Mouse (Mus musculus): ENCODE measurements around the gene Gpc2.

Gene Gpc2

GRCm38 (mm10) chr5:138279585-138280424 is at the start of gene Gpc2, which contains the start of the genes Gm43720 and Stag3:
Gene Gpc2, minus strand, starts transcription at chr5:138280005.
Gene Gm43720, minus strand, starts transcription at chr5:138279958.
Gene Stag3, plus strand, starts transcription at chr5:138280240.
- peak; percentile 51 to 69 for DNase-seq (ENCODE audit: low spot score in 2 of 2)

GRCm38 (mm10) chr5:138312795-138313194 is 33.0 kb upstream of the Gpc2 start:
- DNase-seq (ENCODE audit: low spot score in 2 of 2), result no peak

- no peak for DNase-seq (ENCODE audit: low spot score in 2 of 2)
Observed at GRCm38 (mm10) chr5:138299613-138300012, 19.8 kb upstream of the Gpc2 start.

GRCm38 (mm10) chr5:138294158-138294557 is 14.4 kb upstream of the Gpc2 start:
- DNase-seq (ENCODE audit: low spot score in 2 of 2), result no peak

GRCm38 (mm10) chr5:138291638-138292037 is 11.8 kb upstream of the Gpc2 start:
- DNase-seq (ENCODE audit: low spot score in 2 of 2), result no peak

- DNase-seq (ENCODE audit: low spot score in 2 of 2), result no peak
Observed at GRCm38 (mm10) chr5:138287861-138288260, 8.1 kb upstream of the Gpc2 start.

GRCm38 (mm10) chr5:138283540-138283939 is 3.7 kb upstream of the Gpc2 start:
- no peak for DNase-seq (ENCODE audit: low spot score in 2 of 2)

GRCm38 (mm10) chr5:138281798-138282197 is 2.0 kb upstream of the Gpc2 start:
- DNase-seq (ENCODE audit: low spot score in 2 of 2), result no peak

- DNase-seq (ENCODE audit: low spot score in 2 of 2), result no peak
Observed at GRCm38 (mm10) chr5:138280829-138281228, 1.0 kb upstream of the Gpc2 start.

GRCm38 (mm10) chr5:138280425-138280768 is 592 bp upstream of the Gpc2 start:
- DNase-seq (ENCODE audit: low spot score in 2 of 2), result no peak

- DNase-seq (ENCODE audit: low spot score in 2 of 2), result no peak
Observed at GRCm38 (mm10) chr5:138277994-138278393, 1.8 kb downstream of the Gpc2 start.

GRCm38 (mm10) chr5:138275216-138276050 is 4.4 kb downstream of the Gpc2 start:
- DNase-seq (ENCODE audit: low spot score in 2 of 2), result no peak

GRCm38 (mm10) chr5:138274186-138274585 is 5.6 kb downstream of the Gpc2 start:
- DNase-seq (ENCODE audit: low spot score in 2 of 2), result no peak

- no peak for DNase-seq (ENCODE audit: low spot score in 2 of 2)
Observed at GRCm38 (mm10) chr5:138272409-138272923, 7.3 kb downstream of the Gpc2 start, which contains the start of gene Gal3st4. Gene Gal3st4, minus strand, starts transcription at chr5:138272840.

- no peak for DNase-seq (ENCODE audit: low spot score in 2 of 2)
Observed at GRCm38 (mm10) chr5:138271232-138271631, 8.6 kb downstream of the Gpc2 start.

- DNase-seq (ENCODE audit: low spot score in 2 of 2), result no peak
Observed at GRCm38 (mm10) chr5:138268980-138269379, 10.8 kb downstream of the Gpc2 start.

- no peak for DNase-seq (ENCODE audit: low spot score in 2 of 2)
Observed at GRCm38 (mm10) chr5:138267114-138267513, 12.7 kb downstream of the Gpc2 start.

- no peak for DNase-seq (ENCODE audit: low spot score in 2 of 2)
Observed at GRCm38 (mm10) chr5:138265712-138266111, 14.1 kb downstream of the Gpc2 start.

- DNase-seq (ENCODE audit: low spot score in 2 of 2), result no peak
Observed at GRCm38 (mm10) chr5:138264207-138264578, 15.6 kb downstream of the Gpc2 start.

- DNase-seq (ENCODE audit: low spot score in 2 of 2), result peak; percentile 88 to 90
Observed at GRCm38 (mm10) chr5:138263260-138264206, 16.3 kb downstream of the Gpc2 start, which contains the start of gene BC037034. Gene BC037034, minus strand, starts transcription at chr5:138264033.

- no peak for DNase-seq (ENCODE audit: low spot score in 2 of 2)
Observed at GRCm38 (mm10) chr5:138262582-138263240, 17.1 kb downstream of the Gpc2 start.
